Mouse (Mus musculus) ES-E14 (cell line): ENCODE results near the gene Ahr. TPM values are rescaled to one million over a fixed set of nuclear protein-coding genes. Genes with fewer than 3 reads are reported as not detected.
A peak's percentile ranks its signal among the peaks of the same experiment; 100 is the strongest.

Source experiments
- DNase-seq: peaks from one replicate; pipeline ENCODE4 v3.0.0-alpha.2; 2013; ENCODE audit warnings: low read depth, low spot score
- H3K27ac ChIP-seq: 2 replicates; pipeline ENCODE4 v1.5.1; 2012; ENCODE audit warnings: low read depth, mild to moderate bottlenecking, low read length, moderate library complexity, mixed read lengths; ENCODE audit not compliant: poor library complexity, insufficient read depth, severe bottlenecking
- H3K36me3 ChIP-seq: 2 replicates; pipeline ENCODE4 v1.6.1; 2012; ENCODE audit warnings: mild to moderate bottlenecking, low read length, moderate library complexity, mixed read lengths; ENCODE audit not compliant: control insufficient read depth, poor library complexity, insufficient read depth, severe bottlenecking
- H3K4me1 ChIP-seq, 2 experiments: fragments of 150-350 bp in 1 of 2; sonication (generic) in 1 of 2; 2 replicates each; pipeline ENCODE4 v1.6.1; 2012; ENCODE audit warnings: low read length in 2 of 2, mild to moderate bottlenecking in 1 of 2, mixed read lengths in 1 of 2; ENCODE audit not compliant: control insufficient read depth in 2 of 2, insufficient read depth in 2 of 2, poor library complexity in 1 of 2
- H3K4me3 ChIP-seq, 2 experiments: fragments of 150-350 bp in 1 of 2; sonication (generic) in 1 of 2; 2 replicates each; pipeline ENCODE4 v1.5.1; 2012; ENCODE audit warnings: low read length in 2 of 2, low read depth in 1 of 2, mild to moderate bottlenecking in 1 of 2, mixed read lengths in 1 of 2; ENCODE audit not compliant: insufficient read depth in 1 of 2, poor library complexity in 1 of 2, severe bottlenecking in 1 of 2
- H3K9ac ChIP-seq: 2 replicates; pipeline ENCODE4 v1.6.1; 2012; ENCODE audit warnings: low read depth, mild to moderate bottlenecking, low read length, mixed read lengths; ENCODE audit not compliant: poor library complexity, insufficient read depth, severe bottlenecking
- H3K9me3 ChIP-seq: fragments of 150-350 bp; sonication (generic); 2 replicates; pipeline ENCODE4 v1.6.1; 2012; ENCODE audit warnings: low read depth, mild to moderate bottlenecking, low read length; ENCODE audit not compliant: control insufficient read depth, insufficient read depth
- CHD2 ChIP-seq: IDR thresholded peaks from 2 replicates; pipeline ENCODE4 v1.6.1; 2014; ENCODE audit warnings: mild to moderate bottlenecking, low read depth, low read length, inconsistent platforms
- HCFC1 ChIP-seq: IDR thresholded peaks from 2 replicates; pipeline ENCODE4 v1.6.1; 2012; ENCODE audit warnings: low read length, inconsistent platforms, borderline replicate concordance; ENCODE audit not compliant: insufficient read depth
- MAFK ChIP-seq: IDR thresholded peaks from 2 replicates; pipeline ENCODE4 v1.6.1; 2014; ENCODE audit warnings: mild to moderate bottlenecking, low read depth, low read length, inconsistent platforms; ENCODE audit not compliant: insufficient read depth
- ZC3H11A ChIP-seq: IDR thresholded peaks from 2 replicates; pipeline ENCODE4 v1.6.1; 2012; ENCODE audit warnings: low read depth, mild to moderate bottlenecking, inconsistent platforms, low read length, borderline replicate concordance
- ZNF384 ChIP-seq: IDR thresholded peaks from 2 replicates; pipeline ENCODE4 v1.6.1; 2012; ENCODE audit warnings: low read depth, low read length, inconsistent platforms
- in situ Hi-C, 2 experiments: fragments of 600-800 bp; cut with MboI; formaldehyde crosslinking; loops; one replicate each; pipeline ENCODE4 v1.15.1; 2025; ENCODE audit warnings: low sequenced_read_pairs in 2 of 2, inconsistent platforms in 1 of 2; ENCODE audit not compliant: unreplicated experiment in 2 of 2
- total RNA-seq: library from RNA; depleted of rRNA; stranded (reverse); fragments of 300-350 nt; gene quantifications from 2 replicates; pipeline ENCODE4 v1.2.3, GENCODE M21; 2012; rRNA removed

Gene Ahr
- total RNA-seq, result 5.1 and 5.8 TPM in 2 replicates

DNA sequence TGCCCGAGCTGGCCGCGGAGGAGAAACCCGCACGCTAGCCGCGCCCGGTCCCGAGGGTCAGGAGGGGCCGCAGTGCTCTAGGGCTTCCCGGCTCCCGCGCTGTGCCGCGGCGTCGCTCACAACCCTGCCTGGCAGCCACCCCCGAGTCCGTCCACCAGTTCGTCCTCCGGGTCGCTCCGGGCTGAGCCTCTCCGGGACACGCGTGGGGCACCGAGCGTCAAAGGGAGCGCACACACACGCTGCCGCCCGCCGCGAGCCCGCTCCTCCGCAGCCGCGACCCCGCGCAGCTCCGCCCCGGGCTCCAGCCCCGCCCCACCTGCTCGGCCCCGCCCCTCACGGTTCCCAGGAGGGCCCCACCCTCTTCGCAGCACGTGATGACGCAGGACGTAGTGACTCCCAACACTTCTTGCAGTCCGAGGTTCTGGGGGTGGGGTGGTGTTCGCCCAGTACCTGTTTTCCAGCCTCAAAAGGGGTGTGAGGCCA lies at the start of gene Ahr:
Gene Ahr (minus strand): TSS at position 285 of the 483 bp plus-strand sequence.
- H3K36me3 ChIP-seq, result no peaks in the 10 kb centered on the region
- no peaks in the 10 kb centered on the region for H3K9me3 ChIP-seq
- H3K9ac ChIP-seq, result peak within 1 kb of the TSS; percentile 97
- H3K4me3 ChIP-seq, result peak within 1 kb of the TSS; percentile 94 to 100
- DNase-seq, result peak; percentile 69
- TF ChIP-seq CHD2 (no peak), MAFK (no peak), HCFC1 (peak; percentile 59; the same call in 1 of the 2 replicates)
- no peaks in the 10 kb centered on the region for H3K4me1 ChIP-seq
- in situ Hi-C loops, result loop anchor here in 1 of 2 experiments (10.0 kb wide), 1 partner anchor 140 kb away; no protein-coding TSS in a partner anchor
- no peak within 1 kb of the TSS for H3K27ac ChIP-seq

DNA sequence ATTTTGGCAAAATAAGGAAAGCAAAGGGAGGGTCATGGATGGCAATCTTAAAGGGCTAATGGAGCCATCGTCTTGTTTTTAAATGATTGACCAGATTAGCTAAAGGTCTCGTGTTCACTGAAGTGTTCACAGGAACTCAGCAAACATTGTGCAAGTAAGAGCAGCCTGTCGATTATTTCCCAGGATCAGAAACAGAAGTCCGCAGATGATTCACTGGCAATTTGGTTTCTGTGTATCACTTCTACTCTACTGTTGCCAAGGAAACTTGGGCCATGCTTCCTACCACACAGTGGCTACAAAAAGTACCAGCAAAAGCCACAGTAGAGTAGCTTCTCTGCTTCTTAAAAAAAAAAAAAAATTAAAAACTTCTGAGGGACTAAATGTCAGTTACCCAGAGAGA lies 44.0 kb upstream of the Ahr start:
- no peaks in the 10 kb centered on the region for H3K4me1 ChIP-seq
- TF ChIP-seq ZC3H11A (no peak), HCFC1 (no peak), CHD2 (no peak), ZNF384 (no peak), MAFK (no peak)
- no peaks in the 10 kb centered on the region for H3K9me3 ChIP-seq
- no peaks in the 10 kb centered on the region for H3K36me3 ChIP-seq
- no peak overlapping the region for H3K9ac ChIP-seq
- no peak overlapping the region for H3K27ac ChIP-seq
- in situ Hi-C loops, result no loop called here
- no peak overlapping the region for H3K4me3 ChIP-seq
- DNase-seq, result no peak

DNA sequence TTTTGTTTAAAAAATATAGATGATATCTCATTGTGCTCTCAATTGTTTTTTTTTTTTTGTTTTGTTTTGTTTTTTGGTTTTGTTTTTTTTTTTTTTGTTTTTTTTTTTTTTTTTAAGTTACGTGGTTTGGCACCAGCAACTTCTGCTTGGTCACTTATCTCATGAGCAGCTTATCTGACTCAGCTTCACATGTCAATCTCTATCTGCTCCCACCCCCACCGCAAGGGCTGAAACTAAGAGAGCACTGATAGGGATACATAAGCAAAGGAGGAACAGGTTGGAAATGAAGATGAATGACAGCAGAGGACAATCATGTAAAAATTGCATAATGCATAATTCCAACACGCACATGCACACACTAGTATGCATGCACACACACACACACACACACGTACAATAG lies 41.3 kb upstream of the Ahr start:
- Histone ChIP-seq H3K9me3 (no peaks in the 10 kb centered on the region), H3K36me3 (no peaks in the 10 kb centered on the region), H3K27ac (no peak overlapping the region), H3K9ac (no peak overlapping the region), H3K4me3 (no peak overlapping the region), H3K4me1 (no peaks in the 10 kb centered on the region)
- DNase-seq, result no peak
- TF ChIP-seq ZC3H11A, result no peak
- no peak for TF ChIP-seq MAFK
- TF ChIP-seq ZNF384, result no peak
- TF ChIP-seq CHD2, result no peak
- no peak for TF ChIP-seq HCFC1
- in situ Hi-C loops, result no loop called here

DNA sequence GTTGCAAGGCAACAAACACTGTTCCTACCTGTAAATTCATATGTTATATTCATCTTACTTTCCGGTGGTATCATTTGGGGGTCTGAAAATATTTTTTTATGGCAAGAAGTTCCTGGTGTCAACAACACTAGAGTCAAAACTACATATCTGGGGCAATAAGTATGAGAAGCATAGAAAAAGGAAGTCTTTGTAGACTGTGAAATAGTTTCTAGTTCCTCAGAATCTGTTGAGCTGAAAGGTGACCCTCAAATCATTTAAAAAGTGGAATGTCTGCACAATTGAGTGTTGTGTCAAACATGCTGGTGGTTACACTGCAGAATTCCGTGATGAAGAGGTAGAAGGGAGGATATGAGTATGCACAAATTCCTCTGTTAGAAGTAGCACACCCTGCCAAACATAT lies 38.9 kb upstream of the Ahr start:
- no peak overlapping the region for H3K27ac ChIP-seq
- H3K4me1 ChIP-seq, result no peaks in the 10 kb centered on the region
- DNase-seq, result no peak
- TF ChIP-seq HCFC1 (no peak), CHD2 (no peak), ZNF384 (no peak), MAFK (no peak), ZC3H11A (no peak)
- no peaks in the 10 kb centered on the region for H3K9me3 ChIP-seq
- H3K4me3 ChIP-seq, result no peak overlapping the region
- no peaks in the 10 kb centered on the region for H3K36me3 ChIP-seq
- H3K9ac ChIP-seq, result no peak overlapping the region
- in situ Hi-C loops, result no loop called here

DNA sequence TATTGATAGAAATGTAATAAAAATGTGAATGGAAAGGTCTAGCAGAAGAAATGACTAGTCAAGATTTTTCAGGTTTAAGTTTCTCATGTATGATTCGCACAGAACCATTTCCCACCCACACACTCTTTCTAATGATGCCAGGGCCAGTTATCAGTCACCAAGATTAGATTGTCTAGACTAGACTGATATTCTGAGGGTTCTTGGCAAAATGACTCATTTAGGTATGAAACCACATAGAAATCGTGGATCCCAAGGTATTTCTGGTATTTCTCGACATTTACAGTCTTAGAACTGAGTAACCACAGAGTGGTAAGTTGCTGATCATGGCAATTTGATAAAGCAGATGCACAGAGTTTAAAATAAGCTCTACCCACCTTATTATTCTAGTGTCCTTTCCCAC lies 28.0 kb upstream of the Ahr start:
- no peak for DNase-seq
- no peaks in the 10 kb centered on the region for H3K9me3 ChIP-seq
- H3K9ac ChIP-seq, result no peak overlapping the region
- no peak overlapping the region for H3K4me3 ChIP-seq
- in situ Hi-C loops, result no loop called here
- no peaks in the 10 kb centered on the region for H3K4me1 ChIP-seq
- no peak overlapping the region for H3K27ac ChIP-seq
- no peaks in the 10 kb centered on the region for H3K36me3 ChIP-seq
- TF ChIP-seq HCFC1, result no peak
- no peak for TF ChIP-seq CHD2
- TF ChIP-seq MAFK, result no peak
- TF ChIP-seq ZNF384, result no peak
- no peak for TF ChIP-seq ZC3H11A
